Mouse (Mus musculus): ENCODE results near the gene Dusp2.

The Dusp2 gene

DNA sequence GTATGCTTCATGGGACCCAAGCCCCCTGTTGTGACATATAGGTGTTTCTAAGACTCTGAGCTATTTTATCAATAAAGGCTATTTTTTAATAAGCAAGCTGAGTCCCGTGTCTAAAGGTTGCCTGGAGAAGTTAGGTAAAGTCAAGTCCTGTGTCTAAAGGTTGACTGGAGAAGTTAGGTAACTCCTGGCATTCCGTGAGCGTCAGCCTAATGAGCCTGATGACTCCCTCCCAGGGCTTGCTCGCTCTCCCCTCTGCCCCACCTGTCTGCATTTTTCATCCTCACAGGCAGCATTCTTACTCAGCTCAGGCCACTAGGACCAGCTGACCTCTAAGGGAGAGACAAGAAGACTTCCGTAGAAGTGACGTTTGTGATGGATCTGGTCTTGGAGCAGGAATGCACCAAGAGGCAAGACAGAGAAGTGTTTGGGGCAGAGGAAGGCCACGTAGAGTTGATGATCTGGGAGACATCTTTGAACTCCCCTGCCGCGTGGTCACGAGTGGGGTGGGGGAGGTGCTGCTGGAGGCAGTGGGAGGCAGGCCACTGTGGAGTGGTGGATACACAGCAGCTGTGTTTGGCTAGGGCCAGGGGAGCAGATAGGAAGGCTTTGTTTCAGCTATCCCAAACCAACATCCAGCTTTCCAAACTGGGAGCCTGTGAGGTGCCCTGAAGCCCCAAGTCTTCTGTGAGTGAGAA, 31.3 kb downstream of the Dusp2 start:
- in situ Hi-C loops (cut with MboI): no loop called here

DNA sequence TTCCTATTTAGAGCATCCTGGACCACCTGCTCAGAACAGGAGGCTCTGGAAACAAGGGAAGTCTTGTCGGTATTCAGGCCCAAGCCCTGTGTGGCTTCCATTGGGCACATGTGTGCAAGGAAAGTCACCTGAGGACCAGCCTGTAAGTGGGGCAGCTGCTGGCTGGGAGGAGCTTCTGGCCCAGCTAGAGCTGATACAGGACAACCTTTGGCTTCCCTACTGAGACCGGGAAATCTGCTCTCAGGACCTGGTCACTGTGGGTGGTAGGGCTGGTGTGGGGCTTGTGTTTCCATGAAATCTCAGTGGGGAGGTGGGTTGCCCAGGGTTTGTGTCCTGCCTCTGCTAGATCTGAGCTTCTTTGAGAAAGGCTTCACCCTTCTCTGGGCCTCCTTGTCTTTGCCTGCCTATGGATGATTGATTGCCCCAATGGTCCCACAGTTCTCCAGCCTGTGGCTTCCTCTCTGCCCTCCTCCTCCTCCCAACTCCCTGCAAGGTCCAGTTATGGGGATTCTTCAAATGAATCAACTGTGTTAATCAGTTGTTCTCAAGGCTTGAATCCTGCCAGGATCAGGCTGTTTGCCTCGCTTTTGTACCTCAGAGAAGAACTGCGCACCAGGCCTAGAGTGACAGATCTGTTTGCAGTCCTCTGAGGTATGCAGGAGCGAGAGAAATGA, 33.9 kb downstream of the Dusp2 start:
- in situ Hi-C loops (cut with MboI): no loop called here

DNA sequence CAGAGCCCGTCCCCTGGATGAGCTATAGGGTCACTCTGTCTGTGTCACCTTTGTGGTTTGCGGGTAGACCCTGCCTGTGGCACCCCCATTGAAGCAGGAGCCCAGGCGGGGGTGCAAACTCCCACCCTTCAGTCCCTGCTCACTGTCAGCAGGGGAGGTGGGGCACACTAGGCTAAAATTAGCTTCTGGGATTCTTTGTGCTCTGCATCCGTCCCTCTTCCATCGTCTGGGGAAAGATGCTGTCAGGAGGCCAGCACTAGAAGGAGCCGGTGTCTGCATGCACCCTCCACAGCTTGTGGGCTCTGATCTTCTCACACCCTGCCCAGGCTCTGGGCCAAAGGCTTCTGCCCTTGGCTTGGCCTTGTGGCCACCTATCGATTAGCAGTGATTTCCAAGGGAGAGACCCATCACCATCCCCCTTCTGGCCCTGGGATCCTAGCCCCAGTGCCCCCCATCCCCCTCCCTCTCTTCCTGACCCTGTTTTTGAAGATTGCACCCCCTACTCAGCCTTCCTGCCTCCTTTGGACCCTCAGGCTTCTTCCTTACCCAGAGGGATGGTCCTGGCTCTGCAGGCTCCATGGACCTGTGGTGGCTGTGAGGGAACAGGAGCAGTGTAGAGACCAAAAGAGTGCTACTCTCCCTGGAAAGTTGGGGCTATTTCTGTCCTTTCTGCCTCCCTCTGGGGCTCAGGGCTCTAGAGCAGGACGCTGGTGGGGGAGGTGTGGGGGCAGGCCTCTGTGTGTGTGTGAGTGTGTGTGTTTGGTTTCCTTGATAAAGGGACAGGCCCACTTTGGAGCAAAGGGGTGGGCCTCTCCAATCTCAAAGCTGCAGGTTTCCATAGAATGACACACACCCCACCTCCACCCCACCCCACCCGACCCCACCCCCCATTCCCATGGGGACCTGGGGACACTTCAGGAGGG, 34.9 kb downstream of the Dusp2 start:
- in situ Hi-C loops (cut with MboI): no loop called here

DNA sequence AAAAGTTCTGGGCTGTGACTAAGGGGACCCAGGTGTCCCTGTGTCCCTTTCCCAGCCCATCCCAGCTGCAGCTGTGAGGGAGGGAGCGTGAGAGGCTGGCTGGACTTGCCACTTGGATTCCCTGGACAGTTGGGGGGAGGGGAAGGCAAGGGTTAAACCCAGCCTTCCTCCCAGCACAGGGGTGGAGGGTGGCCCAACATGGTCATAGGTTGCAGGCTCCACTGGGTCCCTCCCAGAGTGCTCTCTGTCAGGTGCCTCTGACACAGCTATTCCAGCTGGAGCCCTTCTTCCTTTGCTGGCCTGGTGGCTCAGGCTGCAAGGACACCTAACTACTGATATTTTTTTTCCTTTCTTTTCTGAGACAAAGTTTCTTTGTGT, 35.5 kb downstream of the Dusp2 start:
- in situ Hi-C loops (cut with MboI): no loop called here

GRCm38 (mm10) chr2:127372082-127372481, 36.1 kb downstream of the Dusp2 start:
- in situ Hi-C loops (cut with MboI): no loop called here

DNA sequence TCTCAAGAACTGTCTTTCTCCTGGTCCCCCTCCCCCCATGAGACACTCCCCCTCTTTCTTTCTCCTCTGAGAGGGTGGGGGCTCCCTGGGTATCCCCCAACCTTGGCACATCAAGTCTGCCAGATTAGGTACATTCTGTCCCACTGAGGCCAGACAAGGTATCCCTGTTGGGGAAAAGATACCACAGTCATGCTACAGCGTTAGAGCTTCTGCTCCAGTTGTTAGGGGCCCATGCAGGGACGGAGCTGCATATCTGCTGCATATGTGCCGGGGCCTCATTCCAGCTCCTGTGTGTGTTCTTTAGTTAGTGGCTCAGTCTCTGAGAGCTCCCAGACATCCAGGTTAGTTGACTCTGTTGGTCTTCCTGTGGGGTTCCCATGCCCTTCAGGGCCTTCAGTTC, 38.2 kb downstream of the Dusp2 start:
- in situ Hi-C loops (cut with MboI): no loop called here

DNA sequence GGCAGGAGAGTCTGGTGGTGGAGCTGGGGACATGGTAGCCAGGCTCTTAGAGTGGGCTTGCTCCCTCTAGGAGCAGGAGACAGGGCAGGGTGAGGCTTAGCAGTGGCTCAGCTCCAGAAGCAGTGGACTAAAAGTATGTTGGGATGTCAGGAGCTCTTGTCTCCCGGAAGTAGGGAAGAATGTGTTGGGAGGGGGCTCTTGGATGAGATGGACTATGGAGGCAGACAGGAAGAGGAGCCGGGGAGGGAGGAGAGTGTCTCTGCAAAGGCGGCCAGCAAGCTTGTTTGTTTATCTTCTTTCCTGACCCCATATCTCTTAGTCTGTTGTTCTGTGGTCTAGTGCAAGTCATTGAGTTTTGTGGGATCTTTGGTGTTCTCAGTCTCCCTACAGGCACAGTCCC, 39.1 kb downstream of the Dusp2 start:
- in situ Hi-C loops (cut with MboI): no loop called here

GRCm38 (mm10) chr2:127375759-127376341, 39.9 kb downstream of the Dusp2 start:
- in situ Hi-C loops (cut with MboI): no loop called here

DNA sequence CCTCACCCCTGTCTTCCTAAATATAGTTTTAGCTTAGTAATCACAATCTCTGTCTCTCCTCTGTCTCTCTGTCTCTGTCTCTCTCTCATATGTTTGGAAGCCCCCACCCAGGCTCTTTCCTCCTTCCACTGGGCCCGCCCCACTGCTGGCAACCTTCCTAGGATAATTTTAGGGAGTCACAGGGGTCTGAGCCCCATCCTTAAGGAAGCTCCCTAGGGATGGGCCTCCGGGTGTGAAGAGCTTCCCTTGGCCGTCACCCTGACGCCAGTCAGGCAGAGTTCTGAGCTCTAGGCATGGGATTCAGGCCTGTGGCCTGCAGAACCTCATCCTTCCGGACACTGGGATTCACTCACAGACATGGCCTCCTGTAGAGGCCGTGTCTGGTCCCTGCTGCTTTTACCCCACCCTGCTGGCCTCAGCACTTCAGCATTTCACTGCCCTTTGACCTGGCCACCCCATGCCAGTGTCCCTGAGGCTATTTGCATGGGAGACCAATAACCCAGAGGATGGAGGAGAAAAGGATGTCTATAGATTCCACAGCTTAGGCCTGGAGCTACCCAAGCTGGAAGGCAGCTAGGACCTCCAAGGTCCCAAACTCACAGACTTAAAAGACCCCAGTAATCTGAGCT, 40.6 kb downstream of the Dusp2 start:
- in situ Hi-C loops (cut with MboI): no loop called here

DNA sequence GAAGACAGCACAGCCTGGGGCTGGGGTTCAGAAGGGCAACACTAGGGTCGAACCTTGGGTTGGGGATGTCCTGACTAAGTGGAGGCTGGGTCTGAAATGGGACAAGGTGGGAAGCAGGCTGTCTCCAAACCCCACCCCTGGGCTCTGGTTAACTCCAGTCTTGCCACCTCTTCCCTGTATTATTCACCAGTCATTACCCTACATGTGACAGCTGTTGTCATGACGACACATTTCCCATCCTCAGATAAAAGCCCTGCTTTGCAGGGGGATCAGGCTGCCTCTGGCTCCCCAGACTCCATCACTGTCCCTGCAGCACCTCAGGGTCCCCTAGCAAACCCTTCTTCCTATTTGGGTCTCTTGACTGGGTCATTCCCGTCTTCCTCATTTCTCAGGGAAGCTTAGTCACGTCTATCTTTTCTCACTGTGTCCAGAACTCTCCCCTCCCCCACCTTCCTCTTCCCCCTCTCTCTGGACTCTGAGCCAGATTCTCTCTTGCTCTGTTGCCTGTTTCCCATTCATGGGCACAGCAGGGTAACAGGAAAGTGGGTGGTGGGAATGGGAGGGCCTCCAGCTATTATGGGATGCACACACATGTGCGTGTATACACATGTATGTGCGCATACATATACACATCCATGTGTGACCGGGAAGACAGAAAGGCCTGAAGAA, 42.1 kb downstream of the Dusp2 start:
- in situ Hi-C loops (cut with MboI): no loop called here

DNA sequence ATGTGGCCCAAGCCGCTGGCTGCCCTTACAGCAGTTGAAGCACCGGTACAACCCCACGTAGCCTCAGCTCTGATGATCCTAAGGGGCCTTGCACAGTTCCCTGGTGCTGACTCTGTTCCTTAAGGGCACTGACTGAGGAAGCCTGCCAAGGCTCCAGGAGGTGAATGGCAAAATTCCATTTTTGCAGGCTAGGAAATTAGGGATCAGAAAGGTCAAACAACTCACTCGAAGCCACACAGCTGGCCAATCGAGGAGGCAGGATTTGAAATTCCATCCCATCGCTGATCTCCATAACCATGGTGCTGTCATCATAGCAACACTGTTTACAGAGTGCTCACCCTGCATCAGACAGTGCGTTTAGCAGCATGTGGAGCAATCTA, 42.6 kb downstream of the Dusp2 start:
- in situ Hi-C loops (cut with MboI): no loop called here

GRCm38 (mm10) chr2:127379250-127379649, 43.3 kb downstream of the Dusp2 start:
- in situ Hi-C loops (cut with MboI): no loop called here

DNA sequence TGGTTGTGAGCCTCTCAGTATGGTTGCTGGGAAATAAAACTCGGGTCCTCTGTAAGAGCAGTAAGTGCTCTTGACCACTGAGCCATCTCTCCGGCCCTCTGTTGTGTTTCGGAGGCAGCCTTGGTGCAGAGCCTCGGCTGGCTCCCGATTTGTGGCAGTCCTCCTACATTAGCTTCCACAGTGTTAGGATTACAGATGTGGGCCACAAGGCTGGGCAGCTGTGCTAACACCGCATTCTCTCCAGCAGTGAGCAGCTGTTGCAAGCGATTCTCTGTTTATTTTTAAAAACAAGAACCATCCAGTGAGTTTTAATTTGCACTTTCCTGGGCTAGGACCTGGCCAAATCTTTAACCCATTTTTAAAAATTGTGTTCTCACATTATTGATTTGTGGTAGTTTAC, 47.9 kb downstream of the Dusp2 start:
- in situ Hi-C loops (cut with MboI): no loop called here

DNA sequence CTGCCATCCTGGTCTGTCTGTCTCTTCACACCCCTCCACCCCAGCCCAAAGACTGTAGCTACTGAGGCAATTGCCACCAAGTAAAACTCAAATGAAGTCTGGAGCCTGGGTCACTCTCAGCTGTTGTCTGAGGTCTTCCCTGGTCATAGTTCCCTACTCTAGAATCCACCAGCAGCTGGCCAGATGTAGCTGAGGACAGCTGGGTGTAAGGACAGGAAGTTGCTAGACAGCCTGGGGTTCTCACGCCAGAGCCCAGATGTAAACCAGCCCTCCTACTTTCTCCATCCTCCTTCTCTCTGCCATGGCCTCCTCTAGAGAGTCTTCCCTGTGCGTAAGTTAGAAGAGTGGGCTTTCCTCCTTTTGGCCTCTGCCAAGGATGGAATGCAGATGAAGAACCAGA, 51.6 kb downstream of the Dusp2 start:
- in situ Hi-C loops (cut with MboI): no loop called here
